Mouse (Mus musculus) kidney, adult 2 months (tissue): Measurements from ENCODE around the gene Kcnk15. TPM values are rescaled to one million over a fixed set of nuclear protein-coding genes. Genes with fewer than 3 reads are reported as not detected.

Source experiments
- DNase-seq: peaks from one replicate; pipeline ENCODE4 v3.0.0; 2021
- H3K27ac ChIP-seq: fragments of 200-500 bp; 2 replicates; pipeline ENCODE4 v1.5.1; 2012; ENCODE audit warnings: low read depth, low read length, control low read depth, inconsistent platforms; ENCODE audit not compliant: insufficient read depth
- H3K27me3 ChIP-seq: fragments of 200-500 bp; replicated peaks from 2 replicates; pipeline ENCODE4 v1.6.1; 2012; ENCODE audit warnings: mild to moderate bottlenecking, moderate library complexity, low read length, inconsistent platforms; ENCODE audit not compliant: control insufficient read depth, insufficient read depth
- H3K36me3 ChIP-seq: fragments of 200-500 bp; 2 replicates; pipeline ENCODE4 v1.6.1; 2012; ENCODE audit warnings: mild to moderate bottlenecking, moderate library complexity, low read length, inconsistent platforms; ENCODE audit not compliant: control insufficient read depth, insufficient read depth
- H3K4me1 ChIP-seq: fragments of 200-500 bp; 2 replicates; pipeline ENCODE4 v1.6.1; 2011; ENCODE audit warnings: low read length; ENCODE audit not compliant: control insufficient read depth, insufficient read depth
- H3K4me3 ChIP-seq: fragments of 200-500 bp; 2 replicates; pipeline ENCODE4 v1.5.1; 2011; ENCODE audit warnings: mild to moderate bottlenecking, low read depth, low read length, control low read depth; ENCODE audit not compliant: insufficient read depth
- CTCF ChIP-seq: fragments of 200-500 bp; conservative IDR thresholded peaks from 2 replicates; pipeline ENCODE4 v1.5.1; 2011; ENCODE audit warnings: low read depth, mild to moderate bottlenecking, control low read depth, low read length, moderate library complexity, mixed read lengths; ENCODE audit not compliant: insufficient read depth, insufficient read length
- POLR2A ChIP-seq: fragments of 200-500 bp; IDR thresholded peaks from one replicate; pipeline ENCODE4 v1.6.1; 2011; ENCODE audit warnings: low read depth, low read length, control low read depth
- WGBS: fragments of 180-500 bp; shearing (Covaris S2); methylation state at CpG from one replicate; pipeline ENCODE4 v1.1.7; 2018; 5-methylcytosine and 5-hydroxymethylcytosine counted together
- polyA plus RNA-seq: library from polyadenylated mRNA; depleted of rRNA; stranded (reverse); fragments of >200 nt; gene quantifications from 2 replicates; pipeline ENCODE4 v1.2.3, GENCODE M21; 2012

Gene Kcnk15
- polyA plus RNA-seq, 1 experiment: not detected

DNA sequence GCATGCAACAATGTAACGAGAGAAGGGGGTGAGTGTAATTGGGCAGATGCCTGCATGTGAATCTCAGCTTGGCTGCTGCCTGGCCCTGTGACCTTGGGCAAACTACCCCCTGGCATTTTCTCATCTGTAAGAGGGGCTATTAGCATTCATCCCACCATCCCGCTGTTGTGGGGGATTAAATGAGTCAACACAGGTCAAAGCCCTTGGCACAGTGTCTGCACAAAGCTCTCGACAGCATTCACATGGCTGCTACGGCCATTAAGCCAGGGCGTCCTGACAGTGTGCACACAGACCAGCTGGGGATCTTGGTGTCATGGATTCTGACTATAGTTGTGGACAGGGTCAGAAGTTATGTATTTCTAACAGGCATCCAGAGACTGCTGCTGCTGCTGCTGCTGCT lies 21.4 kb downstream of the Kcnk15 start:
- DNase-seq: no peak
- no peak for TF ChIP-seq CTCF
- TF ChIP-seq POLR2A: no peak
- H3K36me3 ChIP-seq: no peaks in the 10 kb centered on the region
- WGBS: 44% methylated on average over 5 of the region's 5 CpGs
- no peak overlapping the region for H3K27ac ChIP-seq
- no peak overlapping the region for H3K4me3 ChIP-seq
- no peaks in the 10 kb centered on the region for H3K27me3 ChIP-seq
- H3K4me1 ChIP-seq: no peaks in the 10 kb centered on the region

DNA sequence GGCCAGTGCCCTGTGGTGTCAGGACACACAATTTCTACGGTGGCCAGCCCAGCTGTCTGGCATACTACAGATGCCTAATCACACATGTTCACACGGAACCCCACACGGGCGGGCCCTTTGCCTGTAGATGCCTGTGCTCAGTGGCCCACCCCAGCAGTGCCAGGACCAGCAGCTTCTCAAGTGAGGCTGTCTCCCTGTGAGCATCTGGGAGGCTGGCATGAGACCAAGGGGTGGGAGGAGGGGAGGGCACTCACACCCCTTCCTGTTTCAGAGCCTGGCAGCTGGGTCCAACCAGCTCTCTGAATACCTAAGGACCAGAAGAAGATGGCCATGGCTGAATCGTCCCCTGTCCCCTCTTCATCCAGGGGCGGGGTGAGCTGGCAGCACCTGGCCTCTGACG lies 22.0 kb downstream of the Kcnk15 start:
- TF ChIP-seq POLR2A (no peak), CTCF (no peak)
- Histone ChIP-seq H3K4me1 (no peaks in the 10 kb centered on the region), H3K27ac (no peak overlapping the region), H3K36me3 (no peaks in the 10 kb centered on the region), H3K27me3 (no peaks in the 10 kb centered on the region), H3K4me3 (no peak overlapping the region)
- WGBS: 55% methylated on average over 7 of the region's 7 CpGs
- DNase-seq: no peak

- Histone ChIP-seq H3K36me3 (no peaks in the 10 kb centered on the region), H3K27me3 (no peaks in the 10 kb centered on the region), H3K4me3 (no peak overlapping the region), H3K4me1 (no peaks in the 10 kb centered on the region), H3K27ac (no peak overlapping the region)
- 76% methylated on average over 14 of the region's 14 CpGs for WGBS
- DNase-seq: no peak
- TF ChIP-seq POLR2A (no peak), CTCF (no peak)
Observed at GRCm38 (mm10) chr2:163876830-163877498, 23.5 kb downstream of the Kcnk15 start.

DNA sequence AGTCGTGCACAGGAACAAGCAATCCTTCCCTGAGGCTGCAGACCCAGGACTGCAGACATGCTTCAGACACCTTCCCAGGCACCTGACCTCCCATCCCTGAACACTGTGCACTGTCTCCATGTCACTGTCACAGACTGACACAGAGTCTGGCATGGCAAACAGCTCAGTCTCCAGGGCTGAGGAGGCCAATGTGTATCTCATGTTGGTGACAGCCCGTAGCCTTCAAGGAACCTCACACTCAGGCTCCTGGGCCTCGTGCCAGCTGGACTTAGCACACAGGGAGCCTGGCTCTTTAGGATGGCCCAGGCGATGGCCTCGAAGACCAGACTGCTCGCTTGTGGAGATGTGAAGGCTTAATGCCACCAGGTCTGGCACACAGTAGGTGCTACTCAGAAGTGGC lies 27.4 kb downstream of the Kcnk15 start:
- TF ChIP-seq POLR2A (no peak), CTCF (no peak)
- H3K4me1 ChIP-seq: no peaks in the 10 kb centered on the region
- H3K4me3 ChIP-seq: no peak overlapping the region
- H3K27ac ChIP-seq: no peak overlapping the region
- peak; percentile 42 for DNase-seq
- 72% methylated on average over 6 of the region's 6 CpGs for WGBS
- no peaks in the 10 kb centered on the region for H3K36me3 ChIP-seq
- H3K27me3 ChIP-seq: no peaks in the 10 kb centered on the region

DNA sequence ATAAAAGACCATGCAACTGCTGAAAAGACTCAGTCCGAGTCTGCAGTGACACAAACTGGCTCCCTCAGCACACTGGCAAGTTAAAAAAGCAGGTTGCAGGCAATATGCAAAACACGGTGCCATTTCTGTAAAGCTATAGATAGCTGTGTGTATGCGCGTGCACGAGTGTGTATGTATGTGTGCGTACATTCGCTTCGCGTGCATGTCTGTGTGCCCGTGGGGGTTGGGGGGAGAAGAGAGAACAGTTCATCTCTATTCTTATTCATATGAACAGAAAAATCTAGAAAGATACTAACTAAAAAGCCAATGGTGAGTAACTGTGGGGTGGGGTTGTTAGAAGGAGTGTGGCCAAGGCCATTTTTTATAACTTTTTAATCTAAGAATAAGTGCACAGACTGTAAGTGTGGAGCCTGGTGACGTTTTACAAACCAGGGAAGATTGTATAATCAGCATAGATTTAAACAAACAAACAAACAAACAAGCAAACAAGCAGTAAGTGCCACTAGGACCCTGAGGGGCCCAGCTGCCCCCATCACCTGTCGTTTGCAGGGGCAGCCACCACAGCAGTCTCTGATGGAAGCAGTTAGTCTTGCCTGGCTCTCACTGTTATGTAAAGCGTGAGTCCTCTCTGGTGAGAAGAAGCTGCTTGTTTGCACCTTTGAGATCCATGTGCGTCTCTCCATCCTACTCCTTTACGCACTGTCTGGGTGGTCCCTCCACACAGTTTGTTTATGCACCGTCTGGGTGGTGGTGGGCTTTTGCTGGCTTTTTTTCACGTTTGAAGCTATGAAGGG lies 29.6 kb downstream of the Kcnk15 start:
- 70% methylated on average over 17 of the region's 17 CpGs for WGBS
- no peaks in the 10 kb centered on the region for H3K36me3 ChIP-seq
- no peaks in the 10 kb centered on the region for H3K27me3 ChIP-seq
- TF ChIP-seq POLR2A (no peak), CTCF (no peak)
- H3K4me3 ChIP-seq: no peak overlapping the region
- H3K4me1 ChIP-seq: no peaks in the 10 kb centered on the region
- no peak for DNase-seq
- H3K27ac ChIP-seq: no peak overlapping the region

DNA sequence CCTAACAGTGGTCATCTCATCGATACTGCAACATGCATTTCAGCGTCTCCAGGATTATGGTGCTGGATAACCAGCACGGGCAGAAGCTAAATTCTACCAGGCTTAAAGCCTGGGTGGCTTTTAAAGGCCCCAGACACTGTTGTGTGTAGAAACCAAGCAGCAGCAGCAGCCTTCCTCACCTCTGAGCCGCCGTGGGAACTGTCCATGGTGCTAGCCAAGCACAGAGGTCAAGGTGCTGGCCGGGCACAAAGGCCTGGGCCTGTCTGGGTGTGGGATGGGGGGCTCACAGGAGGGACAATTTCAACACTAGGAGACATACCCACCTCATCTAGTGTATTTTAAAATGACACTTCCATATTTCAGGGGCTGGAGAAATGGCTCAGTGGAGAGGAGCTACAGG lies 36.0 kb downstream of the Kcnk15 start:
- Histone ChIP-seq H3K27me3 (no peaks in the 10 kb centered on the region), H3K4me1 (no peaks in the 10 kb centered on the region), H3K4me3 (no peak overlapping the region), H3K36me3 (no peaks in the 10 kb centered on the region), H3K27ac (no peak overlapping the region)
- 30% methylated on average over 6 of the region's 6 CpGs for WGBS
- DNase-seq: peak; percentile 14
- TF ChIP-seq CTCF (no peak), POLR2A (no peak)

- Histone ChIP-seq H3K27ac (no peak overlapping the region), H3K27me3 (no peaks in the 10 kb centered on the region), H3K4me1 (no peaks in the 10 kb centered on the region), H3K4me3 (no peak overlapping the region), H3K36me3 (no peaks in the 10 kb centered on the region)
- WGBS: 68% methylated on average over 11 of the region's 11 CpGs
- no peak for DNase-seq
- TF ChIP-seq POLR2A (no peak), CTCF (no peak)
Observed at GRCm38 (mm10) chr2:163890586-163890985, 37.1 kb downstream of the Kcnk15 start.
